Comparison of ENCODE assay signal across 1 mouse cellular context in genomic region chr11:4989187-4989586, GRCm38 (mm10).
TF ChIP-seq lines count a peak whose summit lies in the region.

No protein-coding gene starts in this region.

TF ChIP-seq in MEL, 35 proteins besides CTCF, POLR2A, EP300 and RAD21 (continued from another document):
- TF ChIP-seq TCF12 (IDR thresholded peaks at IDR 0.05; ENCODE audit: low read depth, low read length): 0 out of 2 replicates have a peak, but pooled peaks have one; percentile 27
- 0 out of 2 replicates have a peak, but pooled peaks have one; percentile 29 for TF ChIP-seq GATA1 (IDR thresholded peaks at IDR 0.05; ENCODE audit: low read depth, low read length)
